Mouse (Mus musculus) liver, adult (tissue): ENCODE results near the gene Rora.
A peak's percentile ranks its signal among the peaks of the same experiment; 100 is the strongest.

Source experiments
- GATA4 ChIP-seq: IDR thresholded peaks from 2 replicates; pipeline ENCODE4 v1.6.1; 2014; ENCODE audit warnings: mild to moderate bottlenecking, low read length; ENCODE audit not compliant: insufficient replicate concordance

The Rora gene

GRCm38 (mm10) chr9:69150224-69150623 is 496.6 kb downstream of the Rora start:
- no peak for TF ChIP-seq GATA4

- no peak for TF ChIP-seq GATA4
These were observed 501.1 kb downstream of the Rora start for GRCm38 (mm10) chr9:69154684-69155083.

GRCm38 (mm10) chr9:69155836-69156595 is 502.4 kb downstream of the Rora start:
- no peak for TF ChIP-seq GATA4

GRCm38 (mm10) chr9:69160818-69161217 is 507.2 kb downstream of the Rora start:
- no peak for TF ChIP-seq GATA4

GRCm38 (mm10) chr9:69164653-69165052 is 511.1 kb downstream of the Rora start:
- no peak for TF ChIP-seq GATA4

GRCm38 (mm10) chr9:69165096-69165836 is 511.7 kb downstream of the Rora start:
- TF ChIP-seq GATA4, result no peak

GRCm38 (mm10) chr9:69174061-69174460 is 520.5 kb downstream of the Rora start:
- TF ChIP-seq GATA4, result no peak

GRCm38 (mm10) chr9:69174527-69175116 is 521.0 kb downstream of the Rora start:
- no peak for TF ChIP-seq GATA4

- no peak for TF ChIP-seq GATA4
These were observed 523.4 kb downstream of the Rora start for GRCm38 (mm10) chr9:69176988-69177387.

- no peak for TF ChIP-seq GATA4
These were observed 525.6 kb downstream of the Rora start for GRCm38 (mm10) chr9:69179224-69179623.

GRCm38 (mm10) chr9:69180961-69181360 is 527.4 kb downstream of the Rora start:
- no peak for TF ChIP-seq GATA4

GRCm38 (mm10) chr9:69181411-69181810 is 527.8 kb downstream of the Rora start:
- TF ChIP-seq GATA4, result no peak

GRCm38 (mm10) chr9:69183888-69184287 is 530.3 kb downstream of the Rora start:
- peak; percentile 69; the same call in 1 of the 2 replicates for TF ChIP-seq GATA4

GRCm38 (mm10) chr9:69190726-69191125 is 537.1 kb downstream of the Rora start:
- TF ChIP-seq GATA4, result no peak

GRCm38 (mm10) chr9:69192446-69192845 is 538.9 kb downstream of the Rora start:
- no peak for TF ChIP-seq GATA4
